Mouse (Mus musculus): ENCODE measurements at regions not wholly inside any gene's neighbourhood (a gene's known extent, or its start where the extent isn't known, plus 50 kb on each side); places are given as distances from the start of the nearest gene placed in this dataset.
"Not testable (repeated sequence)": the region's sequence is repeated elsewhere in the genome, so short reads cannot be mapped to it uniquely, and the experiment has no call there.

GRCm38 (mm10) chr7:111875949-111876348 lies 96.2 kb upstream of the Galnt18 start:
- Histone ChIP-seq H3K4me3 (ENCODE audit: insufficient read depth, poor library complexity, severe bottlenecking) (no peak overlapping the region), H3ac (ENCODE audit: control insufficient read depth, insufficient read length, low read depth) (no peak overlapping the region), H3K27me3 (ENCODE audit: control insufficient read depth, insufficient read depth, insufficient read length) (no peaks in the 10 kb centered on the region), H3K36me3 (ENCODE audit: control insufficient read depth, insufficient read depth) (no peaks in the 10 kb centered on the region), H3K79me2 (ENCODE audit: control insufficient read depth, insufficient read depth) (no peaks in the 10 kb centered on the region), H3K79me3 (ENCODE audit: low read depth) (no peaks in the 10 kb centered on the region)
- TF ChIP-seq CEBPB (IDR thresholded peaks at IDR 0.05; ENCODE audit: low read depth), result no peak
- TF ChIP-seq MYOG (IDR thresholded peaks at IDR 0.05; ENCODE audit: control insufficient read depth, extremely low read depth, insufficient read length), result no peak
- no peak for TF ChIP-seq FOSL1 (IDR thresholded peaks at IDR 0.05; ENCODE audit: insufficient read depth, low read length, poor library complexity, severe bottlenecking)
- no peak for TF ChIP-seq MYOD1 (IDR thresholded peaks at IDR 0.05; ENCODE audit: control insufficient read depth, insufficient read length, low read depth)
- TF ChIP-seq MAX (IDR thresholded peaks at IDR 0.05), result no peak
- no peak for TF ChIP-seq USF1 (IDR thresholded peaks at IDR 0.05; ENCODE audit: low read depth)
- no peak for TF ChIP-seq CTCF (IDR thresholded peaks at IDR 0.05; ENCODE audit: control insufficient read depth, insufficient read depth, insufficient read length)

DNA sequence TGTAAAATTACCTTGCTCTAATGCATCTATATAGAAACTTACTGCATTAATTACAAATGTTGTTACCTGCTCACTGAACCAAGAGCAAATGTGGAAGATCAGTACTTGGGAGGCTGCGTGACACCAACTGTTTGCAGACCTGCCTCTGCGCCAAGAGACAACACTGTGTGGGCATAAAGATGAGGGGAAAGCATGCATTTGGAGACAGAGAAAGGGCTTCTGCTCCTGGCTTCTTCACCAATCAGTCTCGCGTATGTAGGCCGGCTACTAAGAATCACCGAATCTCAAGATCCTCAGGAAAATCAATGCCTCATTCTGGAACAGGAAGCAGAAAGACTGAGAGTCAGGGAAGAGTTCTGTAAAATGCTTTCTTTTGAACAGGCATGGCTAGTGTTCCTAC lies 89.6 kb upstream of the Galnt18 start:
- Histone ChIP-seq H3K79me3 (ENCODE audit: low read depth) (no peaks in the 10 kb centered on the region), H3K79me2 (ENCODE audit: control insufficient read depth, insufficient read depth) (no peaks in the 10 kb centered on the region), H3K36me3 (ENCODE audit: control insufficient read depth, insufficient read depth) (no peaks in the 10 kb centered on the region), H3ac (ENCODE audit: control insufficient read depth, insufficient read length, low read depth) (no peak overlapping the region), H3K4me3 (ENCODE audit: insufficient read depth, poor library complexity, severe bottlenecking) (no peak overlapping the region), H3K27me3 (ENCODE audit: control insufficient read depth, insufficient read depth, insufficient read length) (no peaks in the 10 kb centered on the region)
- TF ChIP-seq MYOG (IDR thresholded peaks at IDR 0.05; ENCODE audit: control insufficient read depth, extremely low read depth, insufficient read length) (no peak), CTCF (IDR thresholded peaks at IDR 0.05; ENCODE audit: control insufficient read depth, insufficient read depth, insufficient read length) (no peak), FOSL1 (IDR thresholded peaks at IDR 0.05; ENCODE audit: insufficient read depth, low read length, poor library complexity, severe bottlenecking) (no peak), CEBPB (IDR thresholded peaks at IDR 0.05; ENCODE audit: low read depth) (no peak), USF1 (IDR thresholded peaks at IDR 0.05; ENCODE audit: low read depth) (no peak), MAX (IDR thresholded peaks at IDR 0.05) (no peak), MYOD1 (IDR thresholded peaks at IDR 0.05; ENCODE audit: control insufficient read depth, insufficient read length, low read depth) (no peak)

GRCm38 (mm10) chr7:111863035-111863434 lies 83.3 kb upstream of the Galnt18 start:
- no peaks in the 10 kb centered on the region for H3K79me3 ChIP-seq (ENCODE audit: low read depth)
- H3K4me3 ChIP-seq (ENCODE audit: insufficient read depth, poor library complexity, severe bottlenecking), result no peak overlapping the region
- no peaks in the 10 kb centered on the region for H3K36me3 ChIP-seq (ENCODE audit: control insufficient read depth, insufficient read depth)
- no peak for TF ChIP-seq MAX (IDR thresholded peaks at IDR 0.05)
- TF ChIP-seq USF1 (IDR thresholded peaks at IDR 0.05; ENCODE audit: low read depth), result no peak
- no peak for TF ChIP-seq MYOD1 (IDR thresholded peaks at IDR 0.05; ENCODE audit: control insufficient read depth, insufficient read length, low read depth)
- no peak for TF ChIP-seq MYOG (IDR thresholded peaks at IDR 0.05; ENCODE audit: control insufficient read depth, extremely low read depth, insufficient read length)
- TF ChIP-seq CTCF (IDR thresholded peaks at IDR 0.05; ENCODE audit: control insufficient read depth, insufficient read depth, insufficient read length), result no peak
- no peak for TF ChIP-seq FOSL1 (IDR thresholded peaks at IDR 0.05; ENCODE audit: insufficient read depth, low read length, poor library complexity, severe bottlenecking)
- no peak for TF ChIP-seq CEBPB (IDR thresholded peaks at IDR 0.05; ENCODE audit: low read depth)
- no peak overlapping the region for H3ac ChIP-seq (ENCODE audit: control insufficient read depth, insufficient read length, low read depth)
- H3K27me3 ChIP-seq (ENCODE audit: control insufficient read depth, insufficient read depth, insufficient read length), result no peaks in the 10 kb centered on the region
- H3K79me2 ChIP-seq (ENCODE audit: control insufficient read depth, insufficient read depth), result no peaks in the 10 kb centered on the region

GRCm38 (mm10) chr7:111858291-111858690 lies 78.5 kb upstream of the Galnt18 start:
- H3ac ChIP-seq (ENCODE audit: control insufficient read depth, insufficient read length, low read depth); H3K27me3 ChIP-seq (ENCODE audit: control insufficient read depth, insufficient read depth, insufficient read length); H3K4me3 ChIP-seq (ENCODE audit: insufficient read depth, poor library complexity, severe bottlenecking); H3K79me2 ChIP-seq (ENCODE audit: control insufficient read depth, insufficient read depth); H3K79me3 ChIP-seq (ENCODE audit: low read depth); H3K36me3 ChIP-seq (ENCODE audit: control insufficient read depth, insufficient read depth): not testable (repeated sequence)

DNA sequence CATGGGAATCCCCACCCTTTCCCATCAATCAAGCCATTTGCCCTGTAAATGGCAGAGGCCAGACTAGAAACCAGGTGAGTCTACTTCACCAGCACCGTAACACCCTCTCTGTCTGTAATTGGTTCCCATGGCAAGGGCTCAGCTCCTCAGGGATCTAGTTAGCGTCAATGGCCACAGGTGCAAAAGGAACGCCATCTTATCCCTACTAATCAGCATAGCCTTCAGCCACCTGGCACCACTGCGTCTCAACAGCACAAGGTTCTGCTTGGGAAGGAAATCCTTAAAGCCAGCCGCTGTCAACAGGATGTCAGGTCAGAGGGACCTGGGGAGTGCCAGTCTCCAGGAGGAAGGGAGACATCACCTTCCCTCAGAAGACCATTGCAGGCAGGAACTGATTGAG lies 77.2 kb upstream of the Galnt18 start:
- H3ac ChIP-seq (ENCODE audit: control insufficient read depth, insufficient read length, low read depth), result no peak overlapping the region
- no peaks in the 10 kb centered on the region for H3K79me3 ChIP-seq (ENCODE audit: low read depth)
- no peaks in the 10 kb centered on the region for H3K27me3 ChIP-seq (ENCODE audit: control insufficient read depth, insufficient read depth, insufficient read length)
- H3K4me3 ChIP-seq (ENCODE audit: insufficient read depth, poor library complexity, severe bottlenecking), result no peak overlapping the region
- no peaks in the 10 kb centered on the region for H3K79me2 ChIP-seq (ENCODE audit: control insufficient read depth, insufficient read depth)
- TF ChIP-seq MYOD1 (IDR thresholded peaks at IDR 0.05; ENCODE audit: control insufficient read depth, insufficient read length, low read depth) (no peak), USF1 (IDR thresholded peaks at IDR 0.05; ENCODE audit: low read depth) (no peak), MYOG (IDR thresholded peaks at IDR 0.05; ENCODE audit: control insufficient read depth, extremely low read depth, insufficient read length) (no peak), CTCF (IDR thresholded peaks at IDR 0.05; ENCODE audit: control insufficient read depth, insufficient read depth, insufficient read length) (no peak), MAX (IDR thresholded peaks at IDR 0.05) (no peak), CEBPB (IDR thresholded peaks at IDR 0.05; ENCODE audit: low read depth) (no peak), FOSL1 (IDR thresholded peaks at IDR 0.05; ENCODE audit: insufficient read depth, low read length, poor library complexity, severe bottlenecking) (no peak)
- H3K36me3 ChIP-seq (ENCODE audit: control insufficient read depth, insufficient read depth), result no peaks in the 10 kb centered on the region

DNA sequence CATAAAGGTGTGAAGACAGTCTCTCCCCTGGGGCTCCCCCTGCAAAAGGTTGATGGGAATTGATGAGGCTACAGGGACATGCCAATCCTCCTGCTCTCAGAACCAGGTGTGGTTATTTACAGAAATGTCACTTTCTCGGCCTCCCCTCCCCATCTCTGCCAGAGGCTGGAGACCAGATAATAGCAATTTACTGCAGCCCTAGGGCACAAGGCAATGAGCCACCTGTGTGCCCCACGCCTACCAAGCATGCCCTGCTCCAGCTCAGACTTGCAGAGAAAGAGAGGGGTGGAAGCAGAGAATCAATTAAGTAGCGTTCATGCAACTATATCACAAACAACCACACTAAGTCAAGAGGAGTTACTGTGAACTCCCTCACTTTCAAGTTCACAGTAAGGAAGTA lies 75.5 kb upstream of the Galnt18 start:
- H3ac ChIP-seq (ENCODE audit: control insufficient read depth, insufficient read length, low read depth), result no peak overlapping the region
- no peak for TF ChIP-seq MYOD1 (IDR thresholded peaks at IDR 0.05; ENCODE audit: control insufficient read depth, insufficient read length, low read depth)
- no peak for TF ChIP-seq USF1 (IDR thresholded peaks at IDR 0.05; ENCODE audit: low read depth)
- no peak for TF ChIP-seq MYOG (IDR thresholded peaks at IDR 0.05; ENCODE audit: control insufficient read depth, extremely low read depth, insufficient read length)
- no peak for TF ChIP-seq CTCF (IDR thresholded peaks at IDR 0.05; ENCODE audit: control insufficient read depth, insufficient read depth, insufficient read length)
- TF ChIP-seq MAX (IDR thresholded peaks at IDR 0.05), result no peak
- TF ChIP-seq FOSL1 (IDR thresholded peaks at IDR 0.05; ENCODE audit: insufficient read depth, low read length, poor library complexity, severe bottlenecking), result no peak
- TF ChIP-seq CEBPB (IDR thresholded peaks at IDR 0.05; ENCODE audit: low read depth), result no peak
- H3K36me3 ChIP-seq (ENCODE audit: control insufficient read depth, insufficient read depth), result no peaks in the 10 kb centered on the region
- H3K79me3 ChIP-seq (ENCODE audit: low read depth), result no peaks in the 10 kb centered on the region
- no peak overlapping the region for H3K4me3 ChIP-seq (ENCODE audit: insufficient read depth, poor library complexity, severe bottlenecking)
- no peaks in the 10 kb centered on the region for H3K27me3 ChIP-seq (ENCODE audit: control insufficient read depth, insufficient read depth, insufficient read length)
- H3K79me2 ChIP-seq (ENCODE audit: control insufficient read depth, insufficient read depth), result no peaks in the 10 kb centered on the region
